Mouse (Mus musculus): ENCODE measurements around the gene Olfr1209.

Olfr1209 gene

DNA sequence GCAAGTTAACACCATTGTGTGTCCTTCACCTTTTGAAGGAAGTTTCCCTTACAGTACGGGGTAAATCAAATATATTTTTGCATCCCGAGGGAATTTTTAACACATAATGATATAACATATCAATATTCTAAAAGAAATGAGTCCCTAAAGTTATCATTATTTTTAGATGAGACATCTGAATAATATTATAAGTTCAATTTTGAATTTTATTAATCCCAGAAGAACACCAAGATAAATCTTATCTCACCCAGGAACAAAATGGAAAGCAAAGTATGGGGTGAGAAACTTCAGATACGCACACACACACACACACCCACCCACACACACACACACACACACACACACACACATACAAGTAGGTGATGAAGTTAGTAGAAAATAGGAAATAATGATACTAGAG lies at the start of gene Olfr1209:
Gene Olfr1209, minus strand, starts transcription at position 101 of the 400 bp plus-strand sequence.
- no peak for DNase-seq

DNA sequence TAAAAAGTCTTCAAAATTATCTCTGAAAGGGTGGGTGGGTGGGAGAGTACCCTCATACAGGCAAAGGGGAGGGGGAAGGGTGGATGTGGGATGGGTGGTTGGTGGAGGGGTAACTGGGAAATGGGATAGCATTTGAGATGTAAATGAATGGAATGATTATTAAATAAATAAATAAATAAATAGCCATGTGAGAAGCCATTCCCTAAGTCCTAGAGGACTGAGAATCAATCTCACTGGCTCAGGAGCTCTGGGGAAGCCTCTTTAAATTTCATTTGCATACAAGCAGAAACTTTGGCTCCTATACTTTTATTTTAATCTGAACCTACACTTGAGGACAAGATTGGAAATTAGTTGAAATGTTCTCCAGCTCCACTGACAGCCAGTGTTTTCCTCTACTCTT lies 38.7 kb upstream of the Olfr1209 start, which contains the start of gene Olfr1212:
Gene Olfr1212, plus strand, starts transcription at position 301 of the 400 bp plus-strand sequence.
- DNase-seq = no peak

DNA sequence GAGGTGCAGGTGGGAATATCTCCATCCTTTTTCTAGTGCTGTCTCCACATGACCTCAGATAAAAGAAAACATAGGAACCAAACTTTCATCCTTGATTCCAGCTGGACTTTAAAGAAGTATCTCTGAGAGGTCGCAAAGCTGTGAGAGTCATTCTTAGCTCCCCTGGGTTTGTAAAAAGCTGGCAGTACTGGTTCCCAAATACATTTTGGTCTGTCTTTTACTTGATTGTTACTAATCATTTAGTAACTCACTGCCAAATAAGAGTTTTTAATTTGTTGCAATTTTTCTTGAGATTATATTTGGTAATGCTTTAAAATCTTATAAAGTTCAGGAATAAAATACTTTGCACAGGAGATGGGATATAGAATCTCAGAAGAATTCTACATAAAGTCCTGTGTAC lies 23.1 kb upstream of the Olfr1209 start, which contains the start of gene Olfr1211:
Gene Olfr1211, minus strand, starts transcription at position 101 of the 400 bp plus-strand sequence.
- DNase-seq = no peak

DNA sequence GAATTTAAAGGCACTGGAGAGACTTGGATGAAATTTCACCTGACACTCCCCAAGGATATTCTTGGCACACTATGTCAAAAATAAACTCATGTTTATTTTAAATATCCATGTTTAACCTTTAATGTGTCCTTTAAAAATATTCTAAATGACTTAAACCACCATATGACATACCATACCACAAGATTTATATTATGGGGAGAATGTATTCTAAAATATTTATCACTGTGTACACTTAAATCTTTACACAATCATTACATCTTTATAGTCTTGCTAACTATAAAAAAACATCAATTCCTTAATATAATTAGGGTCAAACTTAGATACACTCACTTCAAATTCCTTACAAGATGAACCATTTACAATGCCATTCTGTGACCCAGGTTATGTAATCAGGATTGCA lies 12.7 kb downstream of the Olfr1209 start, which contains the start of gene Olfr1208:
Gene Olfr1208, minus strand, starts transcription at position 101 of the 400 bp plus-strand sequence.
- DNase-seq = no peak

DNA sequence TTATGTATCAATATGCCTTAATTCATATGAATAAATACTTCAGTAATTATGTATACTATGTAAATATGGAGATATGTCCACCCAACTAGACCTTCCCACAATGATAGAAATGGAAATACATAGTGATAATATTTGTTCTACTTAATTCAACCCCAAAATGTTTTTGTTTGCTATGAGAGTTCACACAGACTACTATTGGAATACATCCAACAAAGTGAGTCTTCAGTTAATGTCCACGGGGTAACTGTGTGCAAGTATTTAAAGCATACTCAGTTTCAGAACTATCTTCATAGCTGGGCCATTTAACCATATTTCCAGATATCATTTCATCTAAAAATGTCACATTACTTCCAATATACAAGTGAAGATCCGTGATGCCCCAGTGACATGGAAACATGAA lies 52.0 kb downstream of the Olfr1209 start, which contains the start of gene Olfr1206:
Gene Olfr1206, plus strand, starts transcription at position 301 of the 400 bp plus-strand sequence.
- DNase-seq = no peak
